Mouse (Mus musculus) kidney, adult 8-10 months (tissue): ENCODE results near the gene Terb1.

Experiments used
- DNase-seq, 2 experiments: peaks; one replicate each; pipeline ENCODE4 v3.0.0; 2022

Gene Terb1

GRCm38 (mm10) chr8:104446016-104446415 is 63.7 kb downstream of the Terb1 start:
- no peak for DNase-seq

GRCm38 (mm10) chr8:104445248-104445647 is 64.5 kb downstream of the Terb1 start:
- DNase-seq = no peak

GRCm38 (mm10) chr8:104443125-104443679 is 66.5 kb downstream of the Terb1 start:
- DNase-seq = no peak

GRCm38 (mm10) chr8:104442299-104443124 is 67.2 kb downstream of the Terb1 start, which contains the start of gene Dync1li2:
Dync1li2 (minus strand) TSS chr8:104443047.
- peak; percentile 78 to 90 for DNase-seq

GRCm38 (mm10) chr8:104441613-104442012 is 68.1 kb downstream of the Terb1 start:
- no peak for DNase-seq

- no peak for DNase-seq
These were observed 70.2 kb downstream of the Terb1 start for GRCm38 (mm10) chr8:104439461-104439860.

GRCm38 (mm10) chr8:104437494-104438135 is 72.1 kb downstream of the Terb1 start:
- no peak for DNase-seq

- DNase-seq = no peak
These were observed 73.1 kb downstream of the Terb1 start for GRCm38 (mm10) chr8:104436591-104436990.

GRCm38 (mm10) chr8:104436038-104436437 is 73.7 kb downstream of the Terb1 start:
- peak; percentile 97 to 99 for DNase-seq

GRCm38 (mm10) chr8:104434826-104435354 is 74.8 kb downstream of the Terb1 start:
- DNase-seq = no peak

GRCm38 (mm10) chr8:104434275-104434674 is 75.4 kb downstream of the Terb1 start:
- peak; percentile 23 to 30 for DNase-seq

GRCm38 (mm10) chr8:104433191-104433842 is 76.4 kb downstream of the Terb1 start:
- no peak for DNase-seq

- DNase-seq = no peak
These were observed 77.1 kb downstream of the Terb1 start for GRCm38 (mm10) chr8:104432656-104433055.

GRCm38 (mm10) chr8:104430230-104430629 is 79.5 kb downstream of the Terb1 start:
- DNase-seq = no peak

GRCm38 (mm10) chr8:104427703-104428102 is 82.0 kb downstream of the Terb1 start:
- DNase-seq = no peak

GRCm38 (mm10) chr8:104422313-104422712 is 87.4 kb downstream of the Terb1 start:
- no peak for DNase-seq

- no peak for DNase-seq
These were observed 93.7 kb downstream of the Terb1 start for GRCm38 (mm10) chr8:104416022-104416421.

- DNase-seq = no peak
These were observed 95.5 kb downstream of the Terb1 start for GRCm38 (mm10) chr8:104414204-104414603.

GRCm38 (mm10) chr8:104413770-104414169 is 95.9 kb downstream of the Terb1 start:
- no peak for DNase-seq

GRCm38 (mm10) chr8:104412805-104413532 is 96.7 kb downstream of the Terb1 start:
- DNase-seq = no peak

GRCm38 (mm10) chr8:104411972-104412371 is 97.7 kb downstream of the Terb1 start:
- no peak for DNase-seq

GRCm38 (mm10) chr8:104411468-104411867 is 98.2 kb downstream of the Terb1 start:
- no peak for DNase-seq
